Mouse (Mus musculus) T-helper 17 cell (primary cell): ENCODE data around the gene Mpl.

Source experiments
- in situ Hi-C, 2 experiments: fragments of 300-600 bp; cut with MboI, MseI; formaldehyde crosslinking; loops; 1 replicate in 1 of 2; 2 replicates in 1 of 2; pipeline ENCODE4 v1.15.1; 2025; ENCODE audit warnings: high pct_unique_total_duplicates in 2 of 2

The Mpl gene

DNA sequence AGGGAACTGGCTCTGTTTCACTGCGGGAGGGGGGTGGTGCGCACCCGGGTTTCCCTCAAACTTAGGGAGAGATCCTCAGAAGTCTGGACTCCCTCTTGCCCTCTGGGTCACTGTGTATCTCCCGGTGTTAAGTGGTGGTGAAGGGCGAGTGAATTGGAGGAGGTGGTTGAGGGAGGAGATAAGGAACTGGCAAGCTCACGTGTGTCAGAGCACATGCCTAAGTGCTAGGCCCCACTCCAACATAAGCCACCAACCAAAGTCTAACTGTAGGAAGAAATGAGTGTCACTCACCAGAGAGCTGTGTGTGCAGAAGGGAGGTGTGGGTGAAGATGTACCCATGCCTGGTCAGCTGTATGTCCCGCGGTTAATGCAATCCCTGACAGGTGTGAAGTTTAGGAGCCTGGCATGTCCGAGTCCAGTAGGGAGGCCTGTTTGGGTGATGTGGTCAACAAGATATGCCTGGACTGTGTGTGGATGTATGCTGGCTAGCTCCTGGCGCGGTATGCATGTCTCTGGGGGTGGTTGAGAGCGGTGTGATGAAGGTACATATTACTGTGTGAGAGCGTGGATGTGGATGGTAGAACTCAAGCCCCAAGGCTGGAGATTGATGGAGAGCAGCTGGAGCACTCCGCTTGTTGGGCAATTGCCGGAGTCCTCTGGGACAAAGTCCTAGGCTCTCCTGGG, 28.6 kb downstream of the Mpl start:
- in situ Hi-C loops: loop anchor here (10.0 to 25.0 kb wide), 3 partner anchors 534 to 1584 kb away; partner anchors contain the start of gene Dph2 (in 1 of the 2)

DNA sequence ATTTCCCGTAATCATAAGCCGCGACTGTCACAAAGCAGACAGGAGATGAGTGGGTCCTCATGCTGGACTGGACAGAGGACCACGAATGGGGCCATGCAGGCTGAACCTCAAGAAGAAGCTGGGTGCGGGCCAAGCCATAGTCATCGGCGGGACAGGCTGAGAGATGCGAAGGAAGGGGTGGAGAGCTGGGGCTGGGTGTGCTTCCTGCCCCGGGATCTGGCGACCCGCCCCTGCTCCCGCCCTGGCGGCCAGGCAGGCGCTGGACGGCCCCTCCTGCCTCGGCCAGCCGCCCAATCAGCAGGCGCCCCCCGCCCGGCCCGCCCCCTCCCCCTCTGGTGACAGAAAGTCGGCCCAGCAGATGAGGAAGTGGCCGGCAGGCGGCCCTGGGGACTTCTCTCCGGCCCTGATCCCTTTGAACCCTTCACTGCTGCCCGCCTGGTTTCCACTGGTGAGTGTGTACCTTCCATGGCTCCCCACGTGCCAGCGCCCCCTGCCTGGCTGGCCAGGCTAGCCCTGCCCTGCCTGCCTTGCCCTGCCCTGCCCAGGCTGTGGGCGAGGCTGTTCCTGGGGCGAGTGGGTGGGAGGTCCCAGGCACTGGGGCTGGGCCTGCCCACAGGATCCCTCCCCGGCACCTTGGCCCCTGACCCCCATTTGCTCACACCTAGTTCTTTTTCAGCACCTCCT, 29.4 kb downstream of the Mpl start, which contains the start of gene Elovl1:
TSS of gene Elovl1 (plus strand) at position 326 of the 684 bp plus-strand sequence.
- in situ Hi-C loops: loop anchor here (10.0 to 25.0 kb wide), 3 partner anchors 533 to 1584 kb away; partner anchors contain the start of gene Dph2 (in 1 of the 2)

DNA sequence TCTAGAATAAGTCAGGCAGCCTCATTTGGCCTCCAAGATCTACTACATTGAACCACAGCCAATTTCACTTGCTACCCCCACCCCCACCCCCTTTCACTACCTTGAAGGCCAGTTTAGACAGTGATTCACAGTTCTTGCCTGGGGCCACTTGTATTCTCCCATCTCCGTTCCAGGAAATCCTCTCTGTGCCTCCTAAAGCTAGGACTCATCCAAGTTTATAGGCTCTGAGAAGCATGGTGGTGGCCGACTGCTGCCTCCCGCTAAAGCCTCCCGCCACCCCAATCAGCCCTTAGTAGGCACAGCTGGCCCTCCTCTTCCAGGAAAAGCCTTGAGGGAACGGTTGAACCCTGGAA, 29.9 kb downstream of the Mpl start:
- in situ Hi-C loops: loop anchor here (10.0 to 25.0 kb wide), 3 partner anchors 533 to 1585 kb away; partner anchors contain the start of gene Dph2 (in 1 of the 2)

DNA sequence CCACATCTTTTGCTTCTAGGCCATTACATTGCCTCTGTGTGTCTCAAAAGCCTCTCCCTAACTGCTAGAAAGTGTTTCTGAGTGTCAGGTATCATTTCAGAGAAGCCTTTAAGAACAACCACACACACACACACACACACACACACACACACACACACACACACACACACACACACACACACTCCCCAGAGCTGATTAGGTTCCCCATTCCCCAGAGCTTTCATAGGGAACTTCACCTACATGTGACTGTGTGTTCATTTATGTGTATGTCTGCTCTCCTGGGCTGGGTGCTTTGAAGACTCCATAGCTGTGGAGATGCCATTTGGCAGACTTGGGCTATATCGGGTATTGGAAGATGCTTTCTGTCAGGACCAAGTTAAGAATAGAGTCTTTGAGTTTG, 31.9 kb downstream of the Mpl start:
- in situ Hi-C loops: loop anchor here (10.0 to 25.0 kb wide), 3 partner anchors 531 to 1587 kb away; partner anchors contain the start of gene Dph2 (in 1 of the 2)

DNA sequence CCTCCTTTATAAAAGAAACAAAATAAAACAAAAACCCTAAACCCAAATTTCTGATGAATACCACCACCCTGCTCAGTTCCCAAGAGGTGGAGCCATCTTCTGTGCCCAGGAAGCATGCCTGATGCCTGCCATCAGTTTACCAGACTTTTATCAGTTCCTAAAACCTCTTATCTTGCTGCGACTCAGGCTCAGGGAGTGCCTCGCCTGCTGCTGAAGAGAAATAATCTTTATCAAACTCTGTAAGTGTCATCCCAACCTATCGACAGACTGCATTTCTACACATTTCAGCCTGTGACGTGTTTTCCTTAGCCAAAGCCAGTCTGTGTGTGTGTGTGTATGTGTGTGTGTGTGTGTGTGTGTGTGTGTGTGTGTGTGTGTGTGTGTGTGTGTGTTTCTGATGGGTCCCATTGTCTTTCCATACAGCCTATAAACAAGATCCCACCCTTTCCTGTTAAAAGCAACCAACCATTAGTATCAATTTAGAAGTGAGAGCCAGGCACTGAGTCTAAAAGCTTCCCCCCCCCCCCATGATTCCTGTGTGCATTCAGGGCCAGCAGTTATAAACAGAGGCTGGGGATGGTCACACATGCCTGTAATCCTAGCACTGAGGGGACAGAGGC, 32.7 kb downstream of the Mpl start:
- in situ Hi-C loops: loop anchor here (10.0 to 25.0 kb wide), 3 partner anchors 530 to 1588 kb away; partner anchors contain the start of gene Dph2 (in 1 of the 2)

DNA sequence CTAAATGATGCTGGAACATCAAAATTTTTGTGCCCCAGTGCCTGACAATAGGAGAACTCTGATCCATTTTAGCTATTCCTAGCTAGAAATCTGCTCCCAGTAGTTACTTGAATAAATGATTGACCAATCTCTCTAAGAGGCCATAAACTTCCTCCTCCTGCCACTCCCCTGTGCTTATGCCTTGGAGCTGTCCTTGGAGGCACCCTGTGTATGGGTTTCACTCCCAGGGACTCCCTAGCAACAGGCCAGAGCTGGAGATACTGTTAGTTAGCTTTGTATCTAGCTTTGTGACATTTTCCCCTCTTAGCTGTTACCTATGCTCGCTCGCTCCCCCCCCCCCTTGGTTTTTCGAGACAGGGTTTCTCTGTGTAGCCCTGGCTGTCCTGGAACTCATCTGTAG, 35.9 kb downstream of the Mpl start:
- in situ Hi-C loops: loop anchor here in 1 of 2 experiments (10.0 kb wide), 2 partner anchors 527 to 703 kb away; partner anchors contain the start of gene Dph2

DNA sequence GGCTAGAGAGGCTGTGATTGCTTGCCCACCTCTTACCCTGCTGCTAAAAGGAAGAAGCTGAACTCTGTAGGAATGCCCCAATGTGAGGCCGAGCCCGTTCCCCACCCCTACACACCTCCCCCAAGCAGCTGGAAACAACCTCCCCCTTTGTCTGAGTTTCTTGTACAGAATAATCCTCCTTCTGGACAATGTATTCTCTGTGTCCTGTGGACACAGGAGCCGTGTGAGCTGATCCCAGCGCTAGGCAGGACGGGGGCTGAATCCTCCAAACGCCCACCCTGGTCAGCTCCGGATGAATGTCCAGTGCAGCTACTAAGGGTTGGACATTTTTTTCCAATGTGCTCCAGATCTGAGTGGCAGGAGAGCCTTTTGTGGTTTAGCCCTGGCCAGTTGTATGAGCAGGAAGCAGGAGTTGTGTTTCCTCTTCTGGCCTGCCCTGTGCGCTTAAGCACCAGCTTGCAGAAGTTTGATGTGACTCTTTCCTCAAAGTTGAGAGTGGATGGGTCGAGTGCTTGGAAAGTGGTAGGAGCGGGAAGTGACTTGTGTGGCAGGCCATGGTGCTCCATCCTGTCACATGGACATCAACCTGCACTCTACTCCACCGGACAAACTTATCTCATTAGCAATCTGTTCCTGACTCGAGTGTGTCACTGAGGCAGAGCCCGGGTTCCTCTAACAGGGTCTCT, 40.1 kb downstream of the Mpl start:
- in situ Hi-C loops: no loop called here

DNA sequence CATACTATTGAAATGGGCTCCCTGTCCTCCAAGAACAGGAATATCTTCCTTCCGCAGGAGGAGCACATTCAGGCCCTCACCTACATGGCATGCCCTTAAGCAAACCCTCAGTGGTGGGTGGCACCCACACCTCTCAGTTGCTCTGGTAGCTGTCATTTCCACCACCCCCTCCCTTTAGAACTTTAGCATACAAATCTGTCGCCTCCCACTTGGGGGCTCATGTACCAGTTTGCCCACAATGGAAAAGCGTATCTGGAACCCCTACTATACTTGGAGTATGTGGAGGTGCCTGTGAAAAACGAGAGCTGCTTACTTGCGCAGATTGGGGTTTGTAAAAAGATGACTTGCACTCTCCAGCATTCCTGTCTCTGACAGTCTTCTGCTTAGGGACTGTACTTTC, 41.0 kb downstream of the Mpl start:
- in situ Hi-C loops: no loop called here

DNA sequence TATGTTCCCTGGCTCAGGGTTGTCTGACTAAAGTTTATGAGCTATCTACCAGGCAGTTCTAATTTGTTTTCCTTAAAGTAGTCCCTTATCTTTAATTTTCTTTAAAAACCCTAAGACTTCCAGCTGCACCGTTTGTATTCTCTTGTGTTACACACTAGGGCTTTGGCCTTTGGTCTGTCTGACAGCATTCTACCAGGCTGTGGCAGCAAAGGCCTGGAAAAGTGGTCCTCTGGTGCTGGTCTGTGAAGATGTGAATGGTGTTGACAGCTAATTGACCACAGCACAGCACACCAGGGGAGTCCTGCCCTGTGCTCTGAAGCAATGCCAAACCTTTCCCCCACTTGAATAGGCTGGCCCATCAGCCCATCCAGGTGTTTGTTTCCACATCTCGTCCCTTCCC, 41.5 kb downstream of the Mpl start:
- in situ Hi-C loops: no loop called here

DNA sequence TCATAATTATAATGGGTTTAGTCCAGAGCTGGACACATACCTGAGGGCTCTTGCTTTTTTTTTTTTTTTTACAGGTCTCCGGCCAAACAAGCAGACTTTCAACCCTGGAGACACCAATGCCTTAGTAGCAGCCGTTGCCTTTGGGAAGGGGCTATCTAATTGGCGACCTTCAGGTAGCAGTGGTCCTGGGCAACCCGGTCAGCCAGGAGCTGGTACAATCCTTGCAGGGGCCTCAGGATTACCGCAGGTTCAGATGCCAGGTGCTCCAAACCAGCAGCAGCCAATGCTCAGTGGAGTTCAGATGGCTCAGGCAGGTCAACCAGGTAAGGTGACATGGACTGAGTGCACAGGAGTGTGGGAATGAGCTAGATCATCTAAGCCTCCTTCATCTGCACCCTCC, 43.8 kb downstream of the Mpl start:
- in situ Hi-C loops: no loop called here

DNA sequence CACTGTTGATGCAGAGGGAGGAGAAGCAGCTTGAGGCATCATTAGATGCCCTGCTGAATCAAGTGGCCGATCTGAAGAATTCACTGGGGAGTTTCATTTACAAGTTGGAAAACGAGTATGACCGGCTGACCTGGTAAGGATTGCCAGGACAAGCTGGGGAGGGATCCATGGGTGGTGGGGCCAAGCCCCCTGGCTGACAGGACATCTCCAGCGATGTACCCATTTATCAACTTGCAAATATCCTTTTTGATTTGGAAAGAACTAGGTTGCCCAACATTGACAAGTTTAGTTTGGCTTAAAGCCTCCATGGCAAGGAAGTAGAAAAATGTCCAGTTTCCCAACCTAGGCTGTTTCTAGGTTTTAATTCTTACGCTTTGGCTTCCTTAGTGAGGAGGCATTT, 46.4 kb downstream of the Mpl start:
- in situ Hi-C loops: no loop called here

DNA sequence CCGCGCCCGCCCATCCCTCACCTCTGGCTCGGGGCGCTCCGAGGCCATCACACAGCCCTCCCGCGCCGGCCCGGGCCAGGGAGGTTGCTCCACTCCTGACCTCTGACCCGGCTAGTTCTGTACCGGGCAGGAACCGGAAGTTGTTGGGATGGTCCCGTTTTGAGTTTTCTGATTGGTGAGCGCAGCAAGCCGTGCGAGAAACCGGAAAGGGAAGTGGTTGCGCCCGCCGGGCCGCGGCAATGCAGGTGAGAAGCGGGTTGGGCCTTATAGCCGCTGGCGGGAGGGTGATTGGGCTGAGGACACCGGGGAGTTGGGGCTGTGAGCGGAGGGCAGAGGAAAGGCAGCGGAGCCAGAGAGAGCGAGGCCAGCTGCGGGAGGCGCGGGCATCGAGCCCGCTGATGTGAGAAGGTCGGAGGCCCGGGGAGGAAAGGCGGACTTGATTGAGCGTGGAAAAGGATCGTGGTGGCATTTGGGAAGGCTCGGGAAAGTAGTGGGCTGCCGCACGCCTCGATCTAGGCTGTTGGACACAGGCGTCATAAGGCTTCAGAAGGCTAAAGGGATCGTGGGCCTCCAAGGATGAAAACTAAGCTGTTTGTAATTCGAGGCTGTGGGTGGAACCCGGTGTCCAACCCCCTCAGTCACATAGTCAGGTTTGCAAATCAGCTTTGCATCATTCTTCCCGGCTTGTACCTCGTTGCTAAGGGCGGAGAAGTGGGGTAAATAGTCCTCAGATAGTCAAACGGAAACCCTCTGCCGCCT, 48.0 kb downstream of the Mpl start, which contains the start of the genes Szt2 and Med8:
TSS of gene Szt2 (minus strand) at position 132 of the 759 bp plus-strand sequence.
TSS of gene Med8 (plus strand) at position 196 of the 759 bp plus-strand sequence.
- in situ Hi-C loops: no loop called here

DNA sequence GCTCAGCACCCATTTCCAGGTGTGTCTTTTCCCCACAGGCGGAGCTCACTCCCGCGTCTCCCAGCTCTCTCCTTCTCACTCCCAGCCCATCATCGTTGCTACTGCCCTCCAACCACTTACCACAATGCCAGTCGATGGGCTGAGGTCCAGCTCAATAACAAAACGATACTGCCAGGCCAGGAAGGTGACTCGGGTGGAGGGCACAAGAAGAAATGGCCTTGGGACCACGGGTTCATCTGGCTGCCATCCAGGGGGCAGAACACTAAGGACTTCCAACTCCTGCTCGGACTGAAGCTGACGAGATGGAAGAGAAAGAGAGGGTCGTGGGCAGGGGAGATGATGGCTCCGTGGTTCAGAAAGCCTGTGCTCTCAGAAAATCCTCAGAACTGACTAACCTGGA, 54.6 kb downstream of the Mpl start:
- in situ Hi-C loops: no loop called here

DNA sequence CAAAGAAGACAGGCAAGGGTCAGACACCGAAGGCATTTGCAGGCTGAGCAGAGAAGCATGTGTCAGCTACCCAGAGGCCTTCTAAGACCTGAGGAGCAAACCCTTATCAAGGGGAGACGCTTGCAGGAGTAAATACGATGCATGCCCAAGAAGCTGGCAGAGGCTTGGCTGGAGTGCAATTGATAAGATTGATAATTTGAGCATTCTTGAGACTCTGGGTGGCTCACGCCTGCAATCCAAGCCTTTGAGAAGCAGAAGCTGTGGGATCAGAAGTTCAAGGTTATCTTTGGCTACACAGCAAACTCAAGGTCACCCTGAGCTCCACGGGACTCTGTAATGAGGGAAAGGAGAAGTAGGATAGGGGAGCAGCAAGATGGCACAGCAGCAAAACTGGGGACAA, 55.4 kb downstream of the Mpl start:
- in situ Hi-C loops: no loop called here

DNA sequence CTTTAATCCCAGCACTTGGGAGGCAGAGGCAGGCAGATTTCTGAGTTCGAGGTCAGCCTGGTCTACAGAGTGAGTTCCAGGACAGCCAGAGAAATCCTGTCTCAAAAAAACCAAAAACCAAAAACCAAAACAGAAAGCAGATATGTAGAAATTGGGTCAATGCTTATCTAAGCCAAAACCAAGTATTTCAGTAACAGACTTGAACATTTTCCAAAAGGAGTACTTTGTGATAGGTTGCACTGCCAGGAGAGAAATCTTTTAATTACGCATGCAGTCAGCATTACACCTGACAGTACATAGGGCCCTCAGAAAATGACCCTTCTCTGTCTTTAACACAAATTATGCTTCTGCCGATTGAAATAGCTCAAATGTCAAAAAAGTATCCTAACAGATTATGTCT, 55.9 kb downstream of the Mpl start:
- in situ Hi-C loops: no loop called here

DNA sequence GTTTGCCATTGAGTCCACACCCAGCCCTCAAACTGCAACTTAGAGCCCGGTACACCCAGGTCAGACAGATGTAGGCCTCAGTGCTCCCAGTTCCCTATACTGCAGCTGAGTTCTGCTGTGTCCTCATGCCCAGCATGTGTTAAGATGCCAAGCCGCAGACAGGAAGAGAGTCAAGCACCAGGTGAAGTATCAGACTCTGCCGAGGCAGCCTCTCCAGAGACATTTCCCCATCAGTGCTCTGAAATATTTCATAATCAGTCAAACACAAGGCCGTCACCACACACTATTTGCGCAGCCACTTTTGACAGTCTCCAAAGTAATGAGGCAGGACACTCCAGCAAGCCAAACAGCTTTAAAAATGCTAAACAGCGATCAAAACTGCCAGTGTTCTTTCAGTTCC, 58.9 kb downstream of the Mpl start:
- in situ Hi-C loops: no loop called here

DNA sequence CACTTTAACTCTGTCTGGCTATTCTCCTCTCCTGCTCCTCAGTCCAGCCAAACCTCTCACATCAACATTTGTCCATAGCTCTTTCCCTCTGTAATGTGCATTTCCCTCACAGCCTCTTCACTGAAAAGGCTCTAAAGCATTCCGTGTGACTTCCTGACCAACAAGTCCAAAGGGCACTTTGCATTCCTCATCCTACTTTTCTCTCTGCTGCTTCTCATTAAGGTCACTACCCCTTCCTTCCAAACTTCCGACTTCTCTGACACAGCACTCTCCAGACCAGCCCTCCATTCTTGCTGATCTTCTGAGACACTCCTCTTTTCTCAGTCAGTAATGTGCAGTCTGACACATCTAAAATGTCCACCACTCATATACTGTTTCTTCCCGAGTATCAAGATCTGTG, 60.9 kb downstream of the Mpl start:
- in situ Hi-C loops: no loop called here

DNA sequence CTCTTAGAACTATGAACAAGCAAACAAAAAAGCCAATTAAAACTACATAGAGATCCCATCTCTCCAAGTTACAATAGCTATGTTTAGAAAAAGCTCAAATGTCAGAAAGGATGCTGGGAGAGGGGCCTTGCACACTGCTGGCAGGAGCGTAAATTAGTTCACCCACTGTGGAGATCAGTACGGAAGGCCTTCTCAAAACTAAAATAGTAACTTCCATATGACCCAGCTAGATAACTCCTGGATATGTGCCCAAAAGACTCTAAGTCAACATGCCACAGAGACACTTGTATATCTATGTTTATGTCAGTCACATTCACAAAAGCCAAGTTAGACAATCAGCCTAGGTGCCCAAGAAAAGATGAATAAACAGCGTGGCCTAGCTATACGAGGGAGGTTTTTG, 62.0 kb downstream of the Mpl start:
- in situ Hi-C loops: no loop called here

DNA sequence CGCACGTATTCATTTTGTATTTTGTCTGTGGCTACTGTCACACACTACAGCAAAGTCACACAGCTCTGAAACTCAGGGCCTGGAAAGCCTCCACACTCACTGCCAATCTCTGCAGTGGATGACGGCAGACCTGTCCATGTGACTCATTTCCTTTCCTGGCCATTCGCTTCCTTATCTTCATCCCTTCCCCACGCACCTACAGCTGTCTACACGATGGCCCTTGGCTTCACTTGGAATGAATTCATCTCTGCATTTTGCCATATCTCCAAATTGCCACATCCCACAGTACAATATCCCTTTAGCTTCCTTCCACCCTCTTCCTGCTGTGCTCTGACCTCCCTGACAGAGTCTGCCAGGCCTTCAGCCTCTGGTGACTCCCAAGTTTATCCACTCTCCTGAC, 62.8 kb downstream of the Mpl start:
- in situ Hi-C loops: no loop called here
